Mouse (Mus musculus) ES-Bruce4 (cell line): ENCODE results near the gene Nme8.

Experiments
- CTCF ChIP-seq: IDR thresholded peaks from one replicate; pipeline ENCODE4 v1.8.1; 2011; ENCODE audit warnings: low read depth, low read length
- EP300 ChIP-seq: IDR thresholded peaks from 2 replicates; pipeline ENCODE4 v1.6.1; 2011; ENCODE audit warnings: low read depth, low read length; ENCODE audit not compliant: insufficient read depth
- POLR2A ChIP-seq: IDR thresholded peaks from one replicate; pipeline ENCODE4 v1.8.1; 2011; ENCODE audit warnings: low read length; ENCODE audit not compliant: insufficient read depth

DNA sequence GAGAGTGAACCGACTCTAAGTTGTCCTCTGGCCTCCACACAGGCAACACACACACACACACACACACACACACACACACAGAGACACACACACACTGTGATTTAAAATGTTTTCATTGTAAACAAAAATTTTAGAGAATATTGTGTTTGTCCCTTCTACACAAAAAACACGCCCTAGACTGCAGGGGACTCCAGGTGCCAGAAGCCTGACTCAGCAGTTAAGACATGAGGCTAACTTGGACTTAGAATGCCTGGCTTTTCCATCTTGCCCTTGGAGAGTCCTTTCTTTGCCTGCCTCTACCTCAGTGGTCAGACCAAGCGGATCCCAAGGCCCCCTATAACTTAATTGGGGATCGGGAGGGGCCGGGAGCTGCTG, 78.8 kb downstream of the Nme8 start:
- TF ChIP-seq CTCF (no peak), EP300 (no peak), POLR2A (no peak)
